Mouse (Mus musculus) thymus, postnatal 4 days (tissue): ENCODE results near the gene Cep350.

Experiments used
- DNase-seq: peaks from one replicate; pipeline ENCODE4 v3.0.0; 2021

Gene Cep350

GRCm38 (mm10) chr1:155973068-155973718, at the start of gene Cep350:
Cep350 (minus strand) TSS chr1:155973255.
- peak; percentile 95 for DNase-seq

- DNase-seq: no peak
These were observed 47.3 kb upstream of the Cep350 start for GRCm38 (mm10) chr1:156020402-156020801.

GRCm38 (mm10) chr1:156019800-156020199, 46.7 kb upstream of the Cep350 start:
- no peak for DNase-seq

GRCm38 (mm10) chr1:156009003-156009402, 35.9 kb upstream of the Cep350 start:
- no peak for DNase-seq

- DNase-seq: no peak
These were observed 32.9 kb upstream of the Cep350 start for GRCm38 (mm10) chr1:156005906-156006305.

GRCm38 (mm10) chr1:156003201-156003935, 30.3 kb upstream of the Cep350 start:
- no peak for DNase-seq

GRCm38 (mm10) chr1:156002366-156002765, 29.3 kb upstream of the Cep350 start:
- no peak for DNase-seq

GRCm38 (mm10) chr1:155995612-155996011, 22.6 kb upstream of the Cep350 start:
- DNase-seq: no peak

GRCm38 (mm10) chr1:155994524-155994923, 21.5 kb upstream of the Cep350 start:
- DNase-seq: no peak

GRCm38 (mm10) chr1:155990391-155990790, 17.3 kb upstream of the Cep350 start:
- DNase-seq: no peak

- DNase-seq: no peak
These were observed 16.3 kb upstream of the Cep350 start for GRCm38 (mm10) chr1:155989387-155989786.

- no peak for DNase-seq
These were observed 14.6 kb upstream of the Cep350 start for GRCm38 (mm10) chr1:155987625-155988024.

- DNase-seq: no peak
These were observed 1.9 kb upstream of the Cep350 start for GRCm38 (mm10) chr1:155974931-155975330.

- DNase-seq: peak; percentile 42
These were observed 794 bp upstream of the Cep350 start for GRCm38 (mm10) chr1:155973719-155974379.

GRCm38 (mm10) chr1:155972146-155973067, 648 bp downstream of the Cep350 start:
- DNase-seq: no peak

- DNase-seq: no peak
These were observed 23.9 kb downstream of the Cep350 start for GRCm38 (mm10) chr1:155949170-155949569.

- DNase-seq: no peak
These were observed 28.7 kb downstream of the Cep350 start for GRCm38 (mm10) chr1:155944361-155944760.

- no peak for DNase-seq
These were observed 35.6 kb downstream of the Cep350 start for GRCm38 (mm10) chr1:155937416-155937815.

GRCm38 (mm10) chr1:155934702-155935101, 38.4 kb downstream of the Cep350 start:
- no peak for DNase-seq

GRCm38 (mm10) chr1:155903561-155903960, 69.5 kb downstream of the Cep350 start:
- DNase-seq: no peak

- no peak for DNase-seq
These were observed 71.7 kb downstream of the Cep350 start for GRCm38 (mm10) chr1:155901348-155901747.

- DNase-seq: no peak
These were observed 78.7 kb downstream of the Cep350 start for GRCm38 (mm10) chr1:155894382-155894781.

GRCm38 (mm10) chr1:155886846-155887245, 86.2 kb downstream of the Cep350 start:
- DNase-seq: no peak
